Mouse (Mus musculus): ENCODE results near the gene Snx7. TPM values are rescaled to one million over a fixed set of nuclear protein-coding genes. Genes with fewer than 3 reads are reported as not detected.

Gene Snx7
- polyA plus RNA-seq, 1 experiment from 2014 or later: 16.8 TPM

GRCm38 (mm10) chr3:117853729-117854128 lies 15.0 kb downstream of the Snx7 start:
- Histone ChIP-seq H3K9ac (no peak overlapping the region), H3K27ac (no peak overlapping the region), H3K4me3 (no peak overlapping the region), H3K4me2 (replicated peaks) (no peak overlapping the region), H3K36me3 (no peaks in the 10 kb centered on the region), H3K9me3 (replicated peaks) (no peaks in the 10 kb centered on the region), H3K4me1 (no peaks in the 10 kb centered on the region), H3K27me3 (no peaks in the 10 kb centered on the region)
- 73% methylated on average over 3 of the region's 3 CpGs for WGBS
- no peak for ATAC-seq (ENCODE audit: low FRiP score)

DNA sequence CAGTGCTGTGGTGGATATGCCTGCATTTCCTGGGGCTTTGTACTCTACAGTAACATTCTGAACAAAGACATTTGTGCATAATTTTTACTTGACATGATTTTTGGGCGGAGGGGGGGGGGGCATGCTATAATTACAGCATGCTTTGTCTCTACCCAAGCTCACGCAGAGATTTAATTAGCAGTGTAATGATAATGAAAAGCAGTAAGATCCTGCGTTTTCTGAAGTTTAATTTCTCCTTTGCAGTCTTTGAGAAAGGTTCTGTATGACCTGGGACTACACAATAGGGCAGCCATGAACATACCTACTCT lies 16.7 kb downstream of the Snx7 start:
- no peaks in the 10 kb centered on the region for H3K4me1 ChIP-seq
- H3K4me3 ChIP-seq: no peak overlapping the region
- no peak overlapping the region for H3K9ac ChIP-seq
- H3K4me2 ChIP-seq (replicated peaks): no peak overlapping the region
- 0 out of 2 replicates have a peak overlapping the region, but pooled peaks have one; percentile 26 for H3K27ac ChIP-seq
- 75% methylated on average over 3 of the region's 3 CpGs for WGBS
- H3K9me3 ChIP-seq (replicated peaks): no peaks in the 10 kb centered on the region
- H3K36me3 ChIP-seq: no peaks in the 10 kb centered on the region
- ATAC-seq (ENCODE audit: low FRiP score): 0 out of 2 replicates have a peak, but pooled peaks have one; percentile 19
- H3K27me3 ChIP-seq: no peaks in the 10 kb centered on the region

GRCm38 (mm10) chr3:117851278-117852053 lies 17.3 kb downstream of the Snx7 start:
- ATAC-seq (ENCODE audit: low FRiP score): peak; percentile 74
- H3K4me2 ChIP-seq (replicated peaks): no peak overlapping the region

GRCm38 (mm10) chr3:117848866-117849265 lies 19.9 kb downstream of the Snx7 start:
- 83% methylated on average over 6 of the region's 6 CpGs for WGBS
- Histone ChIP-seq H3K4me2 (replicated peaks) (no peak overlapping the region), H3K27me3 (no peaks in the 10 kb centered on the region), H3K4me1 (no peaks in the 10 kb centered on the region), H3K27ac (no peak overlapping the region), H3K36me3 (no peaks in the 10 kb centered on the region), H3K9ac (no peak overlapping the region), H3K4me3 (no peak overlapping the region), H3K9me3 (replicated peaks) (no peaks in the 10 kb centered on the region)
- ATAC-seq (ENCODE audit: low FRiP score): no peak

More at GRCm38 (mm10) chr3:117851278-117852053, 17.3 kb downstream of the Snx7 start:
- Histone ChIP-seq H3K27ac (0 out of 2 replicates have a peak overlapping the region, but pooled peaks have one; percentile 26), H3K9ac (no peak overlapping the region), H3K4me3 (no peak overlapping the region), H3K4me1 (no peaks in the 10 kb centered on the region), H3K36me3 (no peaks in the 10 kb centered on the region), H3K9me3 (replicated peaks) (no peaks in the 10 kb centered on the region), H3K27me3 (no peaks in the 10 kb centered on the region)
- WGBS: 74% methylated on average over 18 of the region's 18 CpGs

- Histone ChIP-seq H3K4me2 (replicated peaks) (no peak overlapping the region), H3K4me3 (no peak overlapping the region), H3K9me3 (replicated peaks) (no peaks in the 10 kb centered on the region), H3K36me3 (no peaks in the 10 kb centered on the region), H3K27ac (no peak overlapping the region), H3K4me1 (no peaks in the 10 kb centered on the region), H3K9ac (no peak overlapping the region), H3K27me3 (no peaks in the 10 kb centered on the region)
- no peak for ATAC-seq (ENCODE audit: low FRiP score)
- 100% methylated on average over 1 of the region's 1 CpGs for WGBS
These were observed 26.1 kb downstream of the Snx7 start for GRCm38 (mm10) chr3:117842658-117843057.

DNA sequence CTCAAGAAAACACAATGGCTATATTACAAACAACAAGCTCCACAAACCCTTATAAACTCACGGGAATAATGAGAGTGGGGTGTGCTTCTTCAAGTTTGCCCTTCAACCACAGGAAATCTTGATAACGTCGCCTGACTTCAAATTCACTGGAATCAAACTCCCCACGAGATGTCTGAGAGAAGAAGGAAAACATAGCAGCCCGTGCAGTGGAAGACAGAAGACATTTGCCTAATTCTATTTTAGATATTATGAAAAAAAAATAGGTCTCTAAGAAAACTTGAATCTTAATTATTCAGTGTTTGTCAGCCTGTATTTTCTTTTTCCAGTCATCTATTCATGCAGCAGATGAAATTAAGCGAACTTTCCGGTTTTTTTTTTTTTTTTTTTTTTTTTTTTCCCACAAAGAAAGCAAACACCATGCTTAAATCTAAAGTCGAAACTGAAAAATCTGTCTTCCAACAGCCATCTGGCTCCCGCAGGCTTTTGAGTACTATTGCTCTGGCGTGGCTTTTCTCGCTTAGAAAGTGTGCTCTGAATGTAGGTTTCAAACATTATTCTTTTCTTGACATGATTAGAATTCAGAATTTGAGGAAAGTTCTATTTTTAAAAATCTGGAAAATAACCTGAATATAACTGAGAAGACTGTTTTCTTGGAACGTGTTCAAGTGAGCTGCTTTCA lies 28.7 kb downstream of the Snx7 start:
- H3K9me3 ChIP-seq (replicated peaks): no peaks in the 10 kb centered on the region
- H3K4me1 ChIP-seq: no peaks in the 10 kb centered on the region
- no peak overlapping the region for H3K9ac ChIP-seq
- H3K36me3 ChIP-seq: no peaks in the 10 kb centered on the region
- ATAC-seq (ENCODE audit: low FRiP score): no peak
- H3K27ac ChIP-seq: no peak overlapping the region
- no peaks in the 10 kb centered on the region for H3K27me3 ChIP-seq
- no peak overlapping the region for H3K4me3 ChIP-seq
- 73% methylated on average over 12 of the region's 12 CpGs for WGBS
- H3K4me2 ChIP-seq (replicated peaks): no peak overlapping the region

GRCm38 (mm10) chr3:117838020-117838419 lies 30.7 kb downstream of the Snx7 start:
- WGBS: 64% methylated on average over 3 of the region's 3 CpGs
- Histone ChIP-seq H3K4me1 (no peaks in the 10 kb centered on the region), H3K27me3 (no peaks in the 10 kb centered on the region), H3K4me3 (no peak overlapping the region), H3K27ac (no peak overlapping the region), H3K4me2 (replicated peaks) (no peak overlapping the region), H3K36me3 (no peaks in the 10 kb centered on the region), H3K9me3 (replicated peaks) (no peaks in the 10 kb centered on the region), H3K9ac (no peak overlapping the region)
- no peak for ATAC-seq (ENCODE audit: low FRiP score)

- Histone ChIP-seq H3K4me1 (peaks cover 7% of the 10 kb centered on the region), H3K9ac (no peak overlapping the region), H3K4me3 (no peak overlapping the region), H3K4me2 (replicated peaks) (no peak overlapping the region), H3K27me3 (no peaks in the 10 kb centered on the region), H3K27ac (no peak overlapping the region), H3K9me3 (replicated peaks) (no peaks in the 10 kb centered on the region), H3K36me3 (no peaks in the 10 kb centered on the region)
- ATAC-seq (ENCODE audit: low FRiP score): peak; percentile 95
- 55% methylated on average over 6 of the region's 6 CpGs for WGBS
These were observed 42.1 kb downstream of the Snx7 start for GRCm38 (mm10) chr3:117826486-117827200.

DNA sequence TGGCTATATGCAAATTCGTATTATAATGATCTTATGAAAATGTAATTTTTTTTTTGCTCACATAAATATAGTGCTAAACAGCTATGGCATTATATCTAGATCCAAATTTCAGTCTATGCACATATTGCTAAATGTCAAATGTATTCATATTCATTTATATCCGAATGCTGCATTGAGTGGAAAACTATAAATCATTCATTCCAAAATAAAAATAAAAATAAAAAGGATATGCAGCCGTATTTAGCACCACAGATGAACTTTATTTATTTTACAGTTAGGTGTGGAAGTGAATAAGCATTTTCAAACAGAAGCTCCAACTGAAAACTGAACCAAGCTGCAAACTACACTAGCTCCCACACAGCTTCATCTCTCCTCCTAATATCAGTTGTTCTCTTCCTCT lies 45.5 kb downstream of the Snx7 start:
- Histone ChIP-seq H3K4me2 (replicated peaks) (no peak overlapping the region), H3K27ac (no peak overlapping the region), H3K36me3 (no peaks in the 10 kb centered on the region), H3K4me3 (no peak overlapping the region), H3K9me3 (replicated peaks) (no peaks in the 10 kb centered on the region), H3K27me3 (no peaks in the 10 kb centered on the region), H3K9ac (no peak overlapping the region), H3K4me1 (peaks cover 7% of the 10 kb centered on the region)
- ATAC-seq (ENCODE audit: low FRiP score): no peak
- WGBS: 94% methylated on average over 3 of the region's 3 CpGs

GRCm38 (mm10) chr3:117817635-117818034 lies 51.1 kb downstream of the Snx7 start:
- Histone ChIP-seq H3K9ac (no peak overlapping the region), H3K36me3 (no peaks in the 10 kb centered on the region), H3K4me1 (no peaks in the 10 kb centered on the region), H3K4me3 (no peak overlapping the region), H3K4me2 (replicated peaks) (no peak overlapping the region), H3K27me3 (no peaks in the 10 kb centered on the region), H3K9me3 (replicated peaks) (no peaks in the 10 kb centered on the region), H3K27ac (no peak overlapping the region)
- ATAC-seq (ENCODE audit: low FRiP score): no peak
- 84% methylated on average over 1 of the region's 1 CpGs for WGBS

- Histone ChIP-seq H3K9me3 (replicated peaks) (no peaks in the 10 kb centered on the region), H3K4me2 (replicated peaks) (no peak overlapping the region), H3K27ac (no peak overlapping the region), H3K9ac (no peak overlapping the region), H3K27me3 (no peaks in the 10 kb centered on the region), H3K4me1 (no peaks in the 10 kb centered on the region), H3K4me3 (no peak overlapping the region), H3K36me3 (no peaks in the 10 kb centered on the region)
- ATAC-seq (ENCODE audit: low FRiP score): no peak
- 80% methylated on average over 2 of the region's 2 CpGs for WGBS
These were observed 54.5 kb downstream of the Snx7 start for GRCm38 (mm10) chr3:117814218-117814617.

- Histone ChIP-seq H3K4me1 (no peaks in the 10 kb centered on the region), H3K27ac (no peak overlapping the region), H3K27me3 (no peaks in the 10 kb centered on the region), H3K4me3 (no peak overlapping the region), H3K9ac (no peak overlapping the region), H3K4me2 (replicated peaks) (no peak overlapping the region), H3K36me3 (no peaks in the 10 kb centered on the region), H3K9me3 (replicated peaks) (no peaks in the 10 kb centered on the region)
- 77% methylated on average over 4 of the region's 4 CpGs for WGBS
- no peak for ATAC-seq (ENCODE audit: low FRiP score)
These were observed 56.6 kb downstream of the Snx7 start for GRCm38 (mm10) chr3:117812135-117812534.
